Mouse (Mus musculus) CD4-positive, CD25-positive, alpha-beta regulatory T cell, adult 4 months (primary cell): ENCODE measurements around the gene Rdh19. TPM values are rescaled to one million over a fixed set of nuclear protein-coding genes. Genes with fewer than 3 reads are reported as not detected.
"Not testable (repeated sequence)": the region's sequence is repeated elsewhere in the genome, so short reads cannot be mapped to it uniquely, and the experiment has no call there.

ENCODE experiments used
- ATAC-seq: one replicate; pipeline ENCODE4 v1.8.0; 2017
- polyA plus RNA-seq, 2 experiments: library from polyadenylated mRNA; unstranded; fragments of 100-300 nt; shearing (Covaris generic); gene quantifications; one replicate each; pipeline ENCODE4 v1.2.1; 2017

Gene Rdh19
- polyA plus RNA-seq, 2 experiments from 2014 or later, result not detected

GRCm38 (mm10) chr10:127881041-127881440, 31.3 kb downstream of the Rdh19 start:
- ATAC-seq, result no peak

DNA sequence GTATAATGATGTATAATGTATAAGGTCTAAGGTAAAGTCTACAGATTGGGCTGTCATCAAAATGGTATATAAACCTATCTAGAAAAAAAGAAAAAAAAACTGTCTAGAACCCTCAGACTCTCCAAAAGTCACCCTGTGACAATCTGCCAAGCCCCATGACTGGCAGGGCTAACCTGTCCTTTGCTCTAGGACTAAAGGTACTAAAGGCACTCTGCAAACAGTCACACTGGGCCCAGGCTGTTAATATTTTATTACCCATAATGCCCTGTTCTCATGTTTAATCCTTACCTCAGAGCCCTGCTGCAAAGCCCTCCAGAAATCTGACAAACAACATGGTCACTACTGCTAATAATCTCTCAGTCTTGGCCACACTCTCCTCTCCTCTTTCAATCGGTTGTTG, 36.8 kb downstream of the Rdh19 start:
- no peak for ATAC-seq

DNA sequence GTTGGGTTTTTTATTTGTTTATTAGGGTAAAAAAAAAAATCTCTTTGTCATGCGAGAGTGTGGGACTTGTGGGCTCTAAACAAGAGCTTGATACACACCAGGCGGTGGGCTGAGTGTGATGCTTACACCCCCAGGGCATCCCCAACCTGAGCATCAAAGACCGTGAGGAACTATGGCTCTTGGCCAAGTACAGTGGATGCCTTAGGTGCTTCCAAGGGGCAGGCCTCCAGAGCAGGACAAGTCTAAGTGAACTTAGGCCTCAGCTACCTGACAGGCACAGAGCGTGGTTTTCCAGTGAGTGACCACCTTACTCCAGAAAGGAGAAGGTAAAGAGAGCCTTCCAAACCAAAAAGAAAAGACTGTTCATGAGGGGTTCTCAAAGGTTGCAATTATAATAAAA, 37.2 kb downstream of the Rdh19 start:
- no peak for ATAC-seq

DNA sequence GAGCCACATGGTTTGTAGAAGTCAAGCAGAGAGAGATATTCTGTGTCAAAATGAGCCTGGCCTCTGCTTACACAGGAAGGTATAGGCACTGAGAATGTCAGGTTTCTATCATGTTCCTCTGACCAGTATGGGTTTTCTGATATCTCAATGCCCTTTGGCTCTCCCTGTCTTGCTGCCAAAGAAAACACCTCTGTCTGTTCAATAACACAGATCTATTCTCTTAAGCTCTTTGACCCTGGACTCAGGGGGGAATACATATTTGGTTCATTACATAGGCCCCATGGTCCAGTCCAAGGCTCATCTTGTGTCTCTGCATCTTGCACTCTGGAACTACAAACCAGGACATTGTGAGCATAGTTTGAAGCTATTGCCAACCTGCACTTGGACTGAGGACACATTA, 38.9 kb downstream of the Rdh19 start, which contains the start of gene Rdh7:
TSS of gene Rdh7 (minus strand) at position 213 of the 400 bp plus-strand sequence.
- no peak for ATAC-seq

DNA sequence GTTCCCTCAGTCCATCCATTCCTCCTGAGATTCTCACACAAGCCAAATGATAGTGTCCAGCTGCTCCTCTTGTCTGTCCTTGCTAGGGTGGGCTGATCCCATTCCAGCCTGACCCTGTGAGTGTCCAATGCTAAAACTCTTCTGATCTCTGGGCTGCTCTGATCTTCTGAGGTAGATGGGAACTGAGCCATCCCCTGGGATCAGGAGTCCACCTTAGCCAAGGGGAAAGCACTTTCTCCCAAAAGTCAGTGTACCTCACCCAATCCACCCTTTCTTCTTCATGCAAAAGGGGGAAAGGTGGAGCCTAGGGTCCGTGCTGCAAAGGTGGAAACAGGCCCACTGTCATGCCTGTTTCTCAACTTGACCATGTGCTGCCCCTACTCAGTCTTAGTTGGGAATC, 41.8 kb downstream of the Rdh19 start:
- no peak for ATAC-seq

GRCm38 (mm10) chr10:127893163-127894022, 43.7 kb downstream of the Rdh19 start:
- not testable (repeated sequence) for ATAC-seq

DNA sequence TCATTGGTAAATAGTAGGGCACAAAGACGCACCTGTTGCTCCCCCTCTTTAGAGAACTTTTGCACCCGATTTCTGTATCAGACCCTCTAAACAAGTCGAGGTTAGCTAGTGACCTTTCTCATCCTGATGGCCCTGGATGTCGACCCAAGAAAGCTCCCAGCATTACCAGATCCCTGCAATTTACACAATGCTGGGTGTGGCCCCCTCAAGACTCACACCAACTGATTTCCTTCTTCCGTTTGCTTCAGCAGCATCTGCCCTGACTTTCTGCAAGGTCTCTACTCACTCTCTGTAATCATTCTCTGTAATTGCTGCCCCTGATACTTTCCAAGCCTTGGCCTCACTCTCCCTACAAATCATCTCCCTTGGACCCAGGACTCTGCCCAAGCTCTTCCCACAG, 47.0 kb downstream of the Rdh19 start:
- ATAC-seq, result no peak

GRCm38 (mm10) chr10:127897506-127897905, 47.8 kb downstream of the Rdh19 start:
- no peak for ATAC-seq

- ATAC-seq, result no peak
These were observed 48.5 kb downstream of the Rdh19 start, which contains the start of gene Sdr9c7 for GRCm38 (mm10) chr10:127898218-127898617. Gene Sdr9c7, plus strand, starts transcription at chr10:127898518.

DNA sequence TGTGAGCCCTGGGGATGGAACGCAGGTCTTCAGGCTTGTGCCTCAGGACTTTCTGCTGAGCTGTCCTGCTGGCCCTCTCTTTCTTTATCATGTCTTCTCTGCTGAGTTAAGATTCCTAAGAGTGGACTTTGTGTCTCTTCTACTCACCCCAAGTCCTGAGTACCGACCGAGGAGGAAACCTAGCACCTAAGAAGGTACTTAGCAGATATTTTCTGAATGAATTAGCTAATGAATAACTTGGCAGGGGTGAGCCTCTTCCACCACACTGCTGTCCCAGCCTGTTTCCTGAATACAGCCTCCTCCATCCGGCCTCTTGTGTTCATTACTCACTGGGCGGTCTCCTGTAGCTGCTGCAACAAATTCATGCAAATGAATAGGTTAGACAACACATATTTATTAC, 50.1 kb downstream of the Rdh19 start:
- no peak for ATAC-seq

DNA sequence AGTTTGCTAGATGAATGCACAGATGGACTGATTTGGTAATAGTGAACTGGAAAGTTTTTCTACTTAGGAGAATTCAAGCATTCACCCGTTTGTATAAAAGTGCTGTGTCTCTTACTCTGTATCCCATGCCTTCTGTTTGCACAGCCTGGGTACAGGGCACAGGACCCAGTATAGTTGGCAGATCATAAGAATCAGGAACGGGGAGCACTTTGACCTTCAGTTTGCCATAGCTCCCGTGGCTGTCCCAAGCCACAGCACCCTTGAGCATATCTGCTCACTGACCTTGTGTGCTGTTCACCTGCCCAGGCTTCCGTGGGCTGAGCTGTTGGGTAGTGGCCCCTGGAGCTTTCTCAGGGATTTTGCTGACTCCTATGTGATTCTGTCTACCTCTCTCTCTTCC, 52.0 kb downstream of the Rdh19 start:
- no peak for ATAC-seq

- ATAC-seq, result no peak
These were observed 53.4 kb downstream of the Rdh19 start for GRCm38 (mm10) chr10:127903116-127903515.

GRCm38 (mm10) chr10:127904718-127905446, 55.2 kb downstream of the Rdh19 start:
- ATAC-seq, result no peak

- no peak for ATAC-seq
These were observed 56.4 kb downstream of the Rdh19 start for GRCm38 (mm10) chr10:127906138-127906537.

GRCm38 (mm10) chr10:127907386-127907951, 57.7 kb downstream of the Rdh19 start:
- no peak for ATAC-seq

Other genes with a start within 250 kb of the Rdh19 start
- gene Lrp1, start 228.8 kb upstream of the Rdh19 start, polyA plus RNA-seq, result under 1 TPM; 0.30 to 0.96 TPM
- 100 to 1,000 TPM; 173 to 320 TPM for gene Stat6, start 206.9 kb upstream of the Rdh19 start, polyA plus RNA-seq
- 1 to 10 TPM; 2.5 to 4.0 TPM for gene Nemp1, start 183.0 kb upstream of the Rdh19 start, polyA plus RNA-seq
- 10 to 100 TPM in 1 of 2 experiments, 1 to 10 TPM in 1; 8.9 to 10.8 TPM for gene Nab2, start 181.4 kb upstream of the Rdh19 start, polyA plus RNA-seq
- gene Myo1a, start 144.8 kb upstream of the Rdh19 start, polyA plus RNA-seq, result not detected
- gene Tac2, start 125.5 kb upstream of the Rdh19 start, polyA plus RNA-seq, result not detected
- gene Zbtb39, start 110.4 kb upstream of the Rdh19 start, polyA plus RNA-seq, result under 1 TPM; 0.57 to 0.81 TPM
- under 1 TPM in 1 of 2 experiments, not detected in 1; 0.29 TPM for gene Gpr182, start 98.2 kb upstream of the Rdh19 start, polyA plus RNA-seq
- under 1 TPM in 1 of 2 experiments, not detected in 1; 0.27 TPM for gene Rdh1, start 90.2 kb upstream of the Rdh19 start, polyA plus RNA-seq
- gene Rdh16f1, start 90.1 kb upstream of the Rdh19 start, polyA plus RNA-seq, result under 1 TPM in 1 of 2 experiments, not detected in 1; 0.40 TPM
- gene Rdh9, start 73.5 kb upstream of the Rdh19 start, polyA plus RNA-seq, result 1 to 10 TPM in 1 of 2 experiments, not detected in 1; 1.5 TPM
- gene Rdh16, start 48.8 kb upstream of the Rdh19 start, polyA plus RNA-seq, result not detected
- not detected for gene Rdh16f2, start 16.5 kb downstream of the Rdh19 start, polyA plus RNA-seq
- gene Rdh7, start 38.9 kb downstream of the Rdh19 start, polyA plus RNA-seq, result not detected
- gene Sdr9c7, start 48.6 kb downstream of the Rdh19 start, polyA plus RNA-seq, result not detected
- not detected for gene Hsd17b6, start 157.7 kb downstream of the Rdh19 start, polyA plus RNA-seq
- gene Prim1, start 165.2 kb downstream of the Rdh19 start, polyA plus RNA-seq, result 10 to 100 TPM; 18.9 to 20.2 TPM
- gene Naca, start 185.6 kb downstream of the Rdh19 start, polyA plus RNA-seq, result 100 to 1,000 TPM; 957 to 1,000 TPM
- 100 to 1,000 TPM; 234 to 353 TPM for gene Ptges3, start 209.0 kb downstream of the Rdh19 start, polyA plus RNA-seq
- gene Atp5b, start 233.3 kb downstream of the Rdh19 start, polyA plus RNA-seq, result 100 to 1,000 TPM; 455 to 512 TPM
- 10 to 100 TPM; 50.9 to 75.4 TPM for gene Baz2a, start 241.6 kb downstream of the Rdh19 start, polyA plus RNA-seq